Mouse (Mus musculus) kidney, embryonic 16.5 days (tissue): ENCODE measurements around the gene Bbs9. TPM values are rescaled to one million over a fixed set of nuclear protein-coding genes. Genes with fewer than 3 reads are reported as not detected.

Experiments
- ATAC-seq: fragments of 200-750 bp; cut with Nextera tagmentation; 2 replicates; pipeline ENCODE4 v1.8.0; 2017; ENCODE audit warnings: moderate TSS enrichment; ENCODE audit not compliant: low FRiP score, low TSS enrichment
- H3K27ac ChIP-seq: fragments of 300-500 bp; sonication (generic); 2 replicates; pipeline ENCODE4 v1.5.1; 2014; ENCODE audit warnings: low read length
- H3K27me3 ChIP-seq: fragments of 300-500 bp; sonication (generic); 2 replicates; pipeline ENCODE4 v1.6.1; 2014; ENCODE audit warnings: low read length, control low read depth, mixed read lengths; ENCODE audit not compliant: insufficient read depth
- H3K36me3 ChIP-seq: fragments of 300-500 bp; sonication (generic); 2 replicates; pipeline ENCODE4 v1.6.1; 2014; ENCODE audit warnings: low read length, control low read depth, mixed read lengths; ENCODE audit not compliant: insufficient read depth
- H3K4me1 ChIP-seq: fragments of 300-500 bp; sonication (generic); 2 replicates; pipeline ENCODE4 v1.6.1; 2014; ENCODE audit warnings: low read length, control low read depth, mixed read lengths; ENCODE audit not compliant: insufficient read depth
- H3K4me2 ChIP-seq: fragments of 300-500 bp; sonication (generic); replicated peaks from 2 replicates; pipeline ENCODE4 v1.6.1; 2014; ENCODE audit warnings: low read depth, low read length
- H3K4me3 ChIP-seq: fragments of 300-500 bp; sonication (generic); 2 replicates; pipeline ENCODE4 v1.5.1; 2014; ENCODE audit warnings: mild to moderate bottlenecking, low read length
- H3K9ac ChIP-seq: fragments of 300-500 bp; sonication (generic); replicated peaks from 2 replicates; pipeline ENCODE4 v1.6.1; 2014; ENCODE audit warnings: low read length
- H3K9me3 ChIP-seq: fragments of 300-500 bp; sonication (generic); 2 replicates; pipeline ENCODE4 v1.6.1; 2016; ENCODE audit warnings: low read length, control low read depth
- WGBS: fragments of 180-500 bp; shearing (Covaris S2); extraction: QIAGEN DNeasy Blood & Tissue Kit; methylation state at CpG from one replicate; pipeline ENCODE4 v1.1.7; 2014; 5-methylcytosine and 5-hydroxymethylcytosine counted together
- polyA plus RNA-seq: library from polyadenylated mRNA; unstranded; fragments of >200 nt; fragmentation: Nextera tagmentation; extraction: Ambion mirVana; gene quantifications from 2 replicates; pipeline ENCODE4 v1.2.1, GENCODE M21; 2015

Gene Bbs9
- polyA plus RNA-seq, 1 experiment from 2014 or later, result 12.2 TPM

GRCm38 (mm10) chr9:22748617-22749016 is 273.1 kb downstream of the Bbs9 start:
- Histone ChIP-seq H3K36me3 (no peaks in the 10 kb centered on the region), H3K4me2 (no peak overlapping the region), H3K9ac (no peak overlapping the region), H3K27ac (no peak overlapping the region), H3K4me3 (no peak overlapping the region), H3K4me1 (no peaks in the 10 kb centered on the region), H3K27me3 (no peaks in the 10 kb centered on the region), H3K9me3 (peaks cover 5% of the 10 kb centered on the region)
- 64% methylated on average over 2 of the region's 2 CpGs for whole genome bisulfite sequencing
- no peak for ATAC-seq

- Histone ChIP-seq H3K4me1 (no peaks in the 10 kb centered on the region), H3K27me3 (no peaks in the 10 kb centered on the region), H3K9me3 (peaks cover 5% of the 10 kb centered on the region), H3K36me3 (no peaks in the 10 kb centered on the region), H3K4me2 (no peak overlapping the region), H3K27ac (no peak overlapping the region), H3K4me3 (no peak overlapping the region), H3K9ac (no peak overlapping the region)
- 71% methylated on average over 17 of the region's 17 CpGs for WGBS
- no peak for ATAC-seq
These were observed 275.4 kb downstream of the Bbs9 start for GRCm38 (mm10) chr9:22750779-22751545.

- H3K9ac ChIP-seq, result no peak overlapping the region
- no peak overlapping the region for H3K4me2 ChIP-seq
- ATAC-seq, result no peak
- no peak overlapping the region for H3K27ac ChIP-seq
- no peaks in the 10 kb centered on the region for H3K4me1 ChIP-seq
- H3K4me3 ChIP-seq, result no peak overlapping the region
- H3K36me3 ChIP-seq, result no peaks in the 10 kb centered on the region
- no peaks in the 10 kb centered on the region for H3K27me3 ChIP-seq
- H3K9me3 ChIP-seq, result peaks cover 5% of the 10 kb centered on the region
These were observed 276.0 kb downstream of the Bbs9 start for GRCm38 (mm10) chr9:22751546-22751929.

- Histone ChIP-seq H3K36me3 (no peaks in the 10 kb centered on the region), H3K27me3 (no peaks in the 10 kb centered on the region), H3K9me3 (peaks cover 5% of the 10 kb centered on the region), H3K9ac (no peak overlapping the region), H3K4me3 (no peak overlapping the region), H3K27ac (no peak overlapping the region), H3K4me2 (no peak overlapping the region), H3K4me1 (no peaks in the 10 kb centered on the region)
- no peak for ATAC-seq
- 84% methylated on average over 6 of the region's 6 CpGs for WGBS
These were observed 278.7 kb downstream of the Bbs9 start for GRCm38 (mm10) chr9:22754081-22754672.

- no peak for ATAC-seq
- H3K27ac ChIP-seq, result no peak overlapping the region
- no peaks in the 10 kb centered on the region for H3K9me3 ChIP-seq
- WGBS, result 58% methylated on average over 3 of the region's 3 CpGs
- no peaks in the 10 kb centered on the region for H3K27me3 ChIP-seq
- H3K4me1 ChIP-seq, result no peaks in the 10 kb centered on the region
- H3K4me3 ChIP-seq, result no peak overlapping the region
- no peaks in the 10 kb centered on the region for H3K36me3 ChIP-seq
- H3K9ac ChIP-seq, result no peak overlapping the region
- H3K4me2 ChIP-seq, result no peak overlapping the region
These were observed 283.0 kb downstream of the Bbs9 start for GRCm38 (mm10) chr9:22758487-22758886.

- 60% methylated on average over 3 of the region's 3 CpGs for WGBS
These were observed 283.7 kb downstream of the Bbs9 start for GRCm38 (mm10) chr9:22759241-22759640.

GRCm38 (mm10) chr9:22760376-22760775 is 284.9 kb downstream of the Bbs9 start:
- WGBS, result 84% methylated on average over 4 of the region's 4 CpGs
- no peaks in the 10 kb centered on the region for H3K36me3 ChIP-seq
- H3K9ac ChIP-seq, result no peak overlapping the region
- no peak overlapping the region for H3K27ac ChIP-seq
- no peaks in the 10 kb centered on the region for H3K9me3 ChIP-seq
- no peak overlapping the region for H3K4me2 ChIP-seq
- ATAC-seq, result no peak
- no peaks in the 10 kb centered on the region for H3K4me1 ChIP-seq
- no peaks in the 10 kb centered on the region for H3K27me3 ChIP-seq
- no peak overlapping the region for H3K4me3 ChIP-seq

More at GRCm38 (mm10) chr9:22759241-22759640, 283.7 kb downstream of the Bbs9 start:
- Histone ChIP-seq H3K4me2 (no peak overlapping the region), H3K27me3 (no peaks in the 10 kb centered on the region), H3K9ac (no peak overlapping the region), H3K4me3 (no peak overlapping the region), H3K36me3 (no peaks in the 10 kb centered on the region), H3K27ac (no peak overlapping the region), H3K9me3 (no peaks in the 10 kb centered on the region), H3K4me1 (no peaks in the 10 kb centered on the region)
- no peak for ATAC-seq

- ATAC-seq, result no peak
- H3K4me1 ChIP-seq, result no peaks in the 10 kb centered on the region
- 83% methylated on average over 8 of the region's 8 CpGs for WGBS
These were observed 286.0 kb downstream of the Bbs9 start for GRCm38 (mm10) chr9:22761487-22761886.

GRCm38 (mm10) chr9:22765618-22766220 is 290.2 kb downstream of the Bbs9 start:
- no peaks in the 10 kb centered on the region for H3K36me3 ChIP-seq
- H3K27me3 ChIP-seq, result no peaks in the 10 kb centered on the region
- no peak for ATAC-seq
- no peak overlapping the region for H3K4me2 ChIP-seq
- no peak overlapping the region for H3K4me3 ChIP-seq
- WGBS, result 48% methylated on average over 4 of the region's 4 CpGs
- H3K27ac ChIP-seq, result no peak overlapping the region
- H3K9ac ChIP-seq, result no peak overlapping the region
- no peaks in the 10 kb centered on the region for H3K9me3 ChIP-seq
- peaks cover 6% of the 10 kb centered on the region; the same call in 1 of the 2 replicates for H3K4me1 ChIP-seq

More at GRCm38 (mm10) chr9:22761487-22761886, 286.0 kb downstream of the Bbs9 start:
- no peak overlapping the region for H3K27ac ChIP-seq
- H3K36me3 ChIP-seq, result no peaks in the 10 kb centered on the region
- H3K27me3 ChIP-seq, result no peaks in the 10 kb centered on the region
- no peak overlapping the region for H3K4me2 ChIP-seq
- no peak overlapping the region for H3K9ac ChIP-seq
- no peaks in the 10 kb centered on the region for H3K9me3 ChIP-seq
- H3K4me3 ChIP-seq, result no peak overlapping the region

- Histone ChIP-seq H3K4me3 (no peak overlapping the region), H3K27ac (no peak overlapping the region), H3K9ac (no peak overlapping the region), H3K9me3 (no peaks in the 10 kb centered on the region), H3K36me3 (no peaks in the 10 kb centered on the region), H3K4me1 (peaks cover 6% of the 10 kb centered on the region; the same call in 1 of the 2 replicates), H3K4me2 (no peak overlapping the region), H3K27me3 (no peaks in the 10 kb centered on the region)
- WGBS, result 86% methylated on average over 5 of the region's 5 CpGs
- no peak for ATAC-seq
These were observed 291.6 kb downstream of the Bbs9 start for GRCm38 (mm10) chr9:22767154-22767553.
